Mouse (Mus musculus): ENCODE data around the gene Acoxl. TPM values are rescaled to one million over a fixed set of nuclear protein-coding genes. Genes with fewer than 3 reads are reported as not detected.
"Not testable (repeated sequence)": the region's sequence is repeated elsewhere in the genome, so short reads cannot be mapped to it uniquely, and the experiment has no call there.

Acoxl gene
- polyA plus RNA-seq, 1 experiment from 2014 or later, result not detected

DNA sequence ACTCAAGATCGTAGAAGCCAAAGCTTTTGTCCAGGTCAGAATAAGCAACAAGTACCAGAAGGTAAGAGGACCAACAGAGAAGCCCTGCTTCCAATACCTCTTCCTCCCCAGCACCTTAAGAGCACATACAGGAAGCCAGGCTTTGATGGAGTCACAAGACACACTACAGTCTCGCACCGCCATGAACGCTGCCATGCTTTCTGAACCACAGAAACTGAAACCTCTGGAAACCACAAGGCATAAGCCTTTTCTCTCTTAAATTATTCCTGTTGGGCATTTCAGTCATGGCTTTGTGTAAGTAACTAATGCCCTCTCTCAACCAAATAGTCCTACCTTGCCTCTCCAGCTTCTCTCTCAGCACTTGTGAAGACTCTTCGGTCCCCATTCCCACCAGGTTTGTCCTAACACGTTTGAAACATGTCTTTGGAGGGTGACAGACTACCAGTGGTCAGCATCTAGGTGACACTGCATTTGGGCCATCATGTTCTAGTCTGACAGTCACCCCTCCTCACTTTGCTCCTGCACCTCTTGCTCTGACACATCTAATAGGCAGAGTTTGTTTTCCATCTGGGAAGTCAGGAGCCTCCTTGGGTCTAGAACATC is 251.7 kb downstream of the Acoxl start:
- H3K27ac ChIP-seq (replicated peaks), result no peak overlapping the region
- peaks cover 13% of the 10 kb centered on the region for H3K4me1 ChIP-seq
- H3K4me2 ChIP-seq (replicated peaks), result no peak overlapping the region
- WGBS, result 93% methylated on average over 6 of the region's 6 CpGs
- H3K4me3 ChIP-seq, result no peak overlapping the region
- H3K27me3 ChIP-seq, result no peaks in the 10 kb centered on the region
- no peaks in the 10 kb centered on the region for H3K36me3 ChIP-seq
- H3K9me3 ChIP-seq, result no peaks in the 10 kb centered on the region
- no peak for ATAC-seq (ENCODE audit: low FRiP score, low read depth)
- no peak overlapping the region for H3K9ac ChIP-seq (replicated peaks)

GRCm38 (mm10) chr2:128091431-128092369 is 253.0 kb downstream of the Acoxl start:
- H3K9me3 ChIP-seq, result no peaks in the 10 kb centered on the region
- H3K9ac ChIP-seq (replicated peaks), result no peak overlapping the region
- no peaks in the 10 kb centered on the region for H3K36me3 ChIP-seq
- peaks cover 13% of the 10 kb centered on the region for H3K4me1 ChIP-seq
- H3K27ac ChIP-seq (replicated peaks), result peak overlapping the region; percentile 36; the same call in 1 of the 2 replicates
- no peaks in the 10 kb centered on the region for H3K27me3 ChIP-seq
- no peak overlapping the region for H3K4me2 ChIP-seq (replicated peaks)
- WGBS, result 35% methylated on average over 11 of the region's 11 CpGs
- H3K4me3 ChIP-seq, result no peak overlapping the region
- ATAC-seq (ENCODE audit: low FRiP score, low read depth), result peak; percentile 77; the same call in 1 of the 2 replicates

GRCm38 (mm10) chr2:128092451-128092850 is 253.8 kb downstream of the Acoxl start:
- 51% methylated on average over 2 of the region's 2 CpGs for WGBS
- H3K36me3 ChIP-seq, result no peaks in the 10 kb centered on the region
- H3K27me3 ChIP-seq, result no peaks in the 10 kb centered on the region
- H3K4me2 ChIP-seq (replicated peaks), result no peak overlapping the region
- H3K9ac ChIP-seq (replicated peaks), result no peak overlapping the region
- H3K4me1 ChIP-seq, result peaks cover 13% of the 10 kb centered on the region
- H3K27ac ChIP-seq (replicated peaks), result peak overlapping the region; percentile 36; the same call in 1 of the 2 replicates
- no peak for ATAC-seq (ENCODE audit: low FRiP score, low read depth)
- H3K9me3 ChIP-seq, result no peaks in the 10 kb centered on the region
- no peak overlapping the region for H3K4me3 ChIP-seq

DNA sequence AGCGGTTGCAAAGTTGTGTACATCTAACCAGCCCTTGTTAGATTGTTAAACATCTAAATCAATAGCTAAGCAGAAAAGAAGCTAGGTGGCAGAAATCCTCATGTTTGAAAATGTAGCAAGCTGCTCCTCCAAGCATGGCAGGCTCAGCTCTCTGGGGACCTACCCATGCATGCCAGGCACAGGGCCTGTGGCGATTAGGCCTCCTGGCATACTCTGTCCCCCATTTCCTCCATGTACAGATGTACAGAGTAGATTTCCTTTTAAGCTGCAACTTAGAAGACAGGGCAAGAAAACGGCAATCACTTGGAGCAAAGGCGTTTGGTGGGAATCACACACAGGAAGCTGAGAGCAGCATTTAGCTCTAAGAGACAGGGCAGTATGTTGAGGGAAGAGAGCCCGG is 255.5 kb downstream of the Acoxl start:
- H3K27ac ChIP-seq (replicated peaks), result no peak overlapping the region
- no peaks in the 10 kb centered on the region for H3K27me3 ChIP-seq
- no peak overlapping the region for H3K4me3 ChIP-seq
- H3K9me3 ChIP-seq, result no peaks in the 10 kb centered on the region
- 78% methylated on average over 5 of the region's 5 CpGs for WGBS
- no peak for ATAC-seq (ENCODE audit: low FRiP score, low read depth)
- H3K4me2 ChIP-seq (replicated peaks), result no peak overlapping the region
- H3K9ac ChIP-seq (replicated peaks), result no peak overlapping the region
- H3K36me3 ChIP-seq, result no peaks in the 10 kb centered on the region
- peaks cover 13% of the 10 kb centered on the region for H3K4me1 ChIP-seq

- WGBS, result 82% methylated on average over 2 of the region's 2 CpGs
- Histone ChIP-seq H3K4me2 (replicated peaks) (no peak overlapping the region), H3K4me3 (no peak overlapping the region), H3K27me3 (no peaks in the 10 kb centered on the region), H3K36me3 (no peaks in the 10 kb centered on the region), H3K27ac (replicated peaks) (no peak overlapping the region), H3K9ac (replicated peaks) (no peak overlapping the region), H3K4me1 (peaks cover 13% of the 10 kb centered on the region), H3K9me3 (no peaks in the 10 kb centered on the region)
- no peak for ATAC-seq (ENCODE audit: low FRiP score, low read depth)
Measured at GRCm38 (mm10) chr2:128094602-128095001, 255.9 kb downstream of the Acoxl start.

- Histone ChIP-seq H3K4me2 (replicated peaks) (no peak overlapping the region), H3K36me3 (no peaks in the 10 kb centered on the region), H3K27ac (replicated peaks) (no peak overlapping the region), H3K4me1 (peaks cover 13% of the 10 kb centered on the region), H3K4me3 (no peak overlapping the region), H3K9ac (replicated peaks) (no peak overlapping the region), H3K27me3 (no peaks in the 10 kb centered on the region), H3K9me3 (no peaks in the 10 kb centered on the region)
- 43% methylated on average over 1 of the region's 1 CpGs for WGBS
- no peak for ATAC-seq (ENCODE audit: low FRiP score, low read depth)
Measured at GRCm38 (mm10) chr2:128095270-128095669, 256.6 kb downstream of the Acoxl start.

DNA sequence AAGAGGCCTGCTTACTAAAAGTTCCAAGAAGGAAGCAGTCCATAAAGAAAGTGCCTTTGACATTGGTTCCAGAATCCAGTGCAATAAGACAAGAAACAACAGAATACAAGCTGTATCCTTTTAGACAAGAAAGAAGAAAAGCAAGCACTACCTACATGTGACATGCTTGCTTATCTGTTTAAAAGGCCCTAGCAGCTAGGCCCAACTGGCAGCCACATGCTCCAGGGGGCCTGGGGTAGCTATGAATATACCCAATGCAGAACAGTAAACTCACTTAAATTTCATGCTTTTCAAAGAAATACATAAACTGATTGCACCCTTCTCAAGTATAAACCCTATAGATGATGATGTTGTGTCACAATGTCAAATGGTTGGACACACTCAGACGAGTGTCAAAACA is 257.4 kb downstream of the Acoxl start:
- no peak overlapping the region for H3K27ac ChIP-seq (replicated peaks)
- no peaks in the 10 kb centered on the region for H3K27me3 ChIP-seq
- no peak overlapping the region for H3K4me3 ChIP-seq
- H3K9ac ChIP-seq (replicated peaks), result no peak overlapping the region
- no peak overlapping the region for H3K4me2 ChIP-seq (replicated peaks)
- no peak for ATAC-seq (ENCODE audit: low FRiP score, low read depth)
- H3K9me3 ChIP-seq, result no peaks in the 10 kb centered on the region
- no peaks in the 10 kb centered on the region for H3K36me3 ChIP-seq
- 88% methylated on average over 1 of the region's 1 CpGs for WGBS
- peaks cover 13% of the 10 kb centered on the region for H3K4me1 ChIP-seq

DNA sequence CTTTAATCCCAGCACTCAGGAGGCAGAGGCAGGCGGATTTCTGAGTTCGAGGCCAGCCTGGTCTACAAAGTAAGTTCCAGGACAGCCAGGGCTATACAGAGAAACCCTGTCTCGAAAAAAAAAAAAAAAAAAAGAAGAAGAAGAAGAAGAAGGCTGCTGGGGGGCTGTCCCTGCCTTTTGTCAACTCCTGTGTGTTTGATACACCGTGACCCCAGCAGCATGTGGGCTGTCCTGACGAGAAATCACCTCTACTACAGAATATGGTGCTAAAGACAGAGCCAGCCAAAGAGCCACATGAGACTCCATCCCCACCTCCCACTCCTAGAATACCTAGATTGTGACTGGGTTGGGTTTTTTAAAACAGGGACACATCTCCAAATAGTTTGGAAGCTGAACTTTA is 259.4 kb downstream of the Acoxl start:
- not testable (repeated sequence) for H3K9ac ChIP-seq (replicated peaks); H3K9me3 ChIP-seq; H3K4me3 ChIP-seq; H3K4me2 ChIP-seq (replicated peaks); H3K27me3 ChIP-seq; H3K4me1 ChIP-seq; ATAC-seq (ENCODE audit: low FRiP score, low read depth); H3K27ac ChIP-seq (replicated peaks); H3K36me3 ChIP-seq
- 92% methylated on average over 4 of the region's 5 CpGs for WGBS

GRCm38 (mm10) chr2:128102086-128102485 is 263.4 kb downstream of the Acoxl start:
- no peak overlapping the region for H3K4me3 ChIP-seq
- H3K4me2 ChIP-seq (replicated peaks), result no peak overlapping the region
- ATAC-seq (ENCODE audit: low FRiP score, low read depth), result no peak
- no peak overlapping the region for H3K27ac ChIP-seq (replicated peaks)
- no peaks in the 10 kb centered on the region for H3K4me1 ChIP-seq
- H3K9ac ChIP-seq (replicated peaks), result no peak overlapping the region
- 91% methylated on average over 9 of the region's 9 CpGs for WGBS
- H3K27me3 ChIP-seq, result no peaks in the 10 kb centered on the region
- no peaks in the 10 kb centered on the region for H3K9me3 ChIP-seq
- no peaks in the 10 kb centered on the region for H3K36me3 ChIP-seq

DNA sequence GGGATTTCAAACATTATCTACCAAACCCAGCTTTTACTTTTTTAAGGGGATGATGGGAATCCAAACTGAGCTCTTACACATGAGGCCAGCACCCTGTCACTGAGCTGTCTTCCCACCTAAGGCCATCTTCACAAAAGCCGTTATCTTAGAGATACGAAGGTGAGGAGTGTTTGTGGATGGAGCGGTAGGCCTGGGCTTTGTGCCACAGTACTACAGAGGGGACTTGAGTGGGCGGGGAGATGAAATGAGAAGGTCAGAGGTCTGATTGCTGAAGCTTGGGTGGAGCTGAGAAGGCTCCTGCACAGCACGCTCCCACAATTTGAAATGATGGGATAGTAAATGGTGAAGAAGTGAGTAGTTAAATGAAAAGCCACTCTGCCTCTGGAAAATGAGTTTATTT is 266.1 kb downstream of the Acoxl start:
- Histone ChIP-seq H3K27me3 (no peaks in the 10 kb centered on the region), H3K9me3 (no peaks in the 10 kb centered on the region), H3K9ac (replicated peaks) (no peak overlapping the region), H3K4me3 (no peak overlapping the region), H3K27ac (replicated peaks) (no peak overlapping the region), H3K36me3 (no peaks in the 10 kb centered on the region), H3K4me2 (replicated peaks) (no peak overlapping the region), H3K4me1 (no peaks in the 10 kb centered on the region)
- WGBS, result 71% methylated on average over 5 of the region's 5 CpGs
- ATAC-seq (ENCODE audit: low FRiP score, low read depth), result no peak

DNA sequence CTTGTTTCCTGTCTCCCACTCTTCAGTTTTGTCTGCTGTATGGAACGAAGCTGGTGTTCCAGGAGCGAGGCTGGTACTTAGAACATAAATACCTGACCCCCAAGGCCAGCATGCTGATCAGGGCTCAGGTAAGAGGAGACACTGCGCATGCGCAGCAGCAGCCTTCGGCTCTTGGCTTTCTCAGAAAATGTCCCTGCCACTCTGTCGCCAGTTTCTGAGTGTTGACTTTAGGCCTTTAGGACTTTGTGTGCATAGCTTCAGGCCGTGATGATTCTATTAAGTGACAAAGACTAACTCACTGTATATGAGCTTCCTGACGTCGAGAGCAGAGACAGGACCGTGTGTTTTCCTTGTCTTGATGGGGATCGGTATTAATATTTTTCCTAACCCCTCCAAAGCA is 267.0 kb downstream of the Acoxl start:
- WGBS, result 82% methylated on average over 11 of the region's 11 CpGs
- H3K4me2 ChIP-seq (replicated peaks), result no peak overlapping the region
- H3K4me1 ChIP-seq, result no peaks in the 10 kb centered on the region
- no peak for ATAC-seq (ENCODE audit: low FRiP score, low read depth)
- no peak overlapping the region for H3K9ac ChIP-seq (replicated peaks)
- no peaks in the 10 kb centered on the region for H3K27me3 ChIP-seq
- H3K4me3 ChIP-seq, result no peak overlapping the region
- no peaks in the 10 kb centered on the region for H3K9me3 ChIP-seq
- no peak overlapping the region for H3K27ac ChIP-seq (replicated peaks)
- no peaks in the 10 kb centered on the region for H3K36me3 ChIP-seq

GRCm38 (mm10) chr2:128111537-128111936 is 272.9 kb downstream of the Acoxl start:
- Histone ChIP-seq H3K4me2 (replicated peaks) (no peak overlapping the region), H3K36me3 (no peaks in the 10 kb centered on the region), H3K4me1 (no peaks in the 10 kb centered on the region), H3K27ac (replicated peaks) (no peak overlapping the region), H3K4me3 (no peak overlapping the region), H3K27me3 (no peaks in the 10 kb centered on the region), H3K9ac (replicated peaks) (no peak overlapping the region), H3K9me3 (no peaks in the 10 kb centered on the region)
- ATAC-seq (ENCODE audit: low FRiP score, low read depth), result no peak
- 67% methylated on average over 9 of the region's 9 CpGs for WGBS

All from midbrain, embryonic 12.5 days (tissue).